Mouse (Mus musculus) left cerebral cortex, postnatal 36 days (tissue): ENCODE measurements around the gene Tjp2. TPM values are rescaled to one million over a fixed set of nuclear protein-coding genes. Genes with fewer than 3 reads are reported as not detected.

ENCODE experiments used
- DNase-seq, 2 experiments: peaks; one replicate each; pipeline ENCODE4 v3.0.0; 2021 to 2022; ENCODE audit warnings: low spot score in 2 of 2, mixed read lengths in 1 of 2
- intact Hi-C: fragments of 180-260 bp; cut with DNase I; formaldehyde crosslinking; loops from one replicate; pipeline ENCODE4 v1.15.1; 2025
- total RNA-seq, 2 experiments: library from RNA; stranded (reverse); gene quantifications; 2 replicates each; pipeline ENCODE4 v1.2.3; 2021

The Tjp2 gene
- total RNA-seq, 2 experiments from 2014 or later: 17.1 TPM

- no peak for DNase-seq
- intact Hi-C loops: no loop called here
These were observed 144.3 kb downstream of the Tjp2 start for GRCm38 (mm10) chr19:24080417-24081080.

GRCm38 (mm10) chr19:24077658-24078057 lies 147.2 kb downstream of the Tjp2 start:
- no peak for DNase-seq
- intact Hi-C loops: no loop called here

DNA sequence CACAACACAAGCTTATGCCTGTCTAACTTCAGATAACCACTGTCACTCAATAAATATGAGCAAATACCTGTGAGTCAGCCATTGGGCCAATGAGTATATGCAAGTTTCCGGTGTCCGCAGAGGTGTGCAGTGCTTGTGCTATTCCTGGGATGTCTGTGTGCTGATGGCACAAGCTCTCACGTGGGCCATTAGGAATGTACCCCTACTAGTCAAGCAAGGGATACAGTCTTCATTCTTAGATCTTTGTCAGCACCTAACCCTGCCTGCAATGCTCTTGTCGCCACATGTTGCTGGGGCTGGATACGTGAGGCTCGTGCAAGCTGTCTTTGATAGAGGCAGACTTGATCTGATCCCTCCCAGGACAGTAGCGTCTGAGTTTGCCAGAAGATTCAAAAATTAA lies 148.3 kb downstream of the Tjp2 start:
- intact Hi-C loops: no loop called here
- DNase-seq: no peak

DNA sequence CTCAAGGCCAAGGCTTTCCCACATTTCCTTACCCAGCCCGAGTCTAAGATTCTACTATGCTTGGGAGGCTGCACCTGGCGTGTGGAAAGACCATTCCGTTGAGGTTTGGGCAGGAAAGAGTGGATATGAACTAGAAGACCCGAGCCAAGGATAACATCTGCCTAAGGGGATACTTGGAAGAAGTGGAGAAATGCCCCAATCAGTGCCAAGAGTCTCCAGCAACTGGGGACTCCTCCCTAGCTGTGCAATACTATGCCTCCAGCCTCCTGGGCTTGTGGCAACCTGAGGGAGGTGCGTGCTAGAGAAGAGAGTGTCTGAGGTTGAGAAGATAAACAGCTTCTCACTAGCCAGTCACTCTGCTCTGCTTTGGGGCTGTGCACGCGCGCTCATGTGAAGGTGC lies 148.9 kb downstream of the Tjp2 start:
- no peak for DNase-seq
- intact Hi-C loops: no loop called here

DNA sequence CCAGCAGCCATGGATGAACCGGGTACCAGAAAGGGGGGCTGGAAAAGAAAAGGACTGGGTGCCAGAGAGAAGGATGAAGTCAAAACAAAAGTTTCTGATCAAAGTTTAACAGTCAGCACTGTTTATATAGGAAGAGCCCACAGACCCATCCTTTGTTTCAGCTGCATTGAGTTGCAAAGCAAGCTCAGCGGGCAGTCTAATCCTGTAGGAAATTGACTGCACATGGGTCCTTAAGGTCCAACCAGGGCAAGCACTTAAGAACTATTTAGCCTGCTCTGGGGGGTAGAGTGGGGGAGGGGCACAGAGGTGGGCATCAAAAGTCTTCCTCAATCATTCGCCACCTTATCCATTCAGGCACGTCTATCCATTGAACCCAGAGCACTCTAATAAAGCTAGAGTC lies 151.7 kb downstream of the Tjp2 start:
- DNase-seq: no peak
- intact Hi-C loops: no loop called here

DNA sequence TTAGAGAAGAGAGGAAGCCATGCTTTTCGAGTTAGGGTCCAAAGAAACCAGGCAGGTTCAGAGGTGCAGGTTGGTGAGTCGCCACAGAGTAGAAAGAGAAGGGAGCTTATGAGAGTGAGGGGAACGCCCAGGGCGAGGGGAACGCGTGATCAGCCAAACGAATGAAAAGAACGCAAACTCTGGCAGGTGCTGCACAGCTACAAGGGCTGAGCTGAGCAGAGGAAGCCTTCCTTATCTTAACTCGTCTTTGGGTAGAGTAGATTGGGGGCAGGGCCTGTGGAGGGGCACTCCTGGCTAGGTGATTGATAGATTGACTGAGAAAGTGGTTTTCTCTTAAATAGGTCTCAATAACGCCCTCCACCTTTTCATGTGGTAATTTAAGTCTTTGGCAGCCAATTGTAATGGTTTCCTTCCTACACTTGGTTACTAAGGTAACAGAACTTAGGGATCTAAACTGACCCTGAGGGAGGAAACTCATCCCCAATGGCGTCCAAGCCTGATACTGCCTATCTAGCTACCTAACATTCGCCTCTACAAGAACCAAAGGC lies 160.4 kb downstream of the Tjp2 start:
- intact Hi-C loops: no loop called here

GRCm38 (mm10) chr19:24063585-24063984 lies 161.2 kb downstream of the Tjp2 start:
- no peak for DNase-seq
- intact Hi-C loops: no loop called here

More for the DNA sequence above, 160.4 kb downstream of the Tjp2 start:
- no peak for DNase-seq

DNA sequence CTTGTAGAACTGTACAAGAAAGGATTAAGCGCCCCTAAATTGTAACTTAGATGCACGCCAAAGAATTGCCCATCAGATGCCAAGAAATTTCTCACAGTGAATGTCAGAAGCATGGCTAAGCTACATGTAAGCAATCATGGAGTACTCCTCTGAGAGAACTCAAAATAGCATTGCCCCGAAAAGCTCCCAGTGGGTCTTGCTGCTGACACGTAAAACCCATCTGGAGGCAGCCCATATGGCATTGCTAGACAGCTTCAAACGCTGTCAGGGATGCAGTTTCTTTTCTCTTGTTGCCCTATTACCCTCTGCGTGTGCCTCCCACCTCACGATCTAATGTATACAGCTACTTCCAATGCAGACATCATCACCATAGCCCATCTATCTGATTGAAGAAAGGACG lies 166.0 kb downstream of the Tjp2 start:
- DNase-seq: no peak
- intact Hi-C loops: no loop called here

- intact Hi-C loops: no loop called here
- no peak for DNase-seq
These were observed 166.8 kb downstream of the Tjp2 start for GRCm38 (mm10) chr19:24058021-24058420.

- no peak for DNase-seq
- intact Hi-C loops: no loop called here
These were observed 167.9 kb downstream of the Tjp2 start for GRCm38 (mm10) chr19:24056880-24057279.

- intact Hi-C loops: no loop called here
- no peak for DNase-seq
These were observed 169.9 kb downstream of the Tjp2 start for GRCm38 (mm10) chr19:24054904-24055303.

DNA sequence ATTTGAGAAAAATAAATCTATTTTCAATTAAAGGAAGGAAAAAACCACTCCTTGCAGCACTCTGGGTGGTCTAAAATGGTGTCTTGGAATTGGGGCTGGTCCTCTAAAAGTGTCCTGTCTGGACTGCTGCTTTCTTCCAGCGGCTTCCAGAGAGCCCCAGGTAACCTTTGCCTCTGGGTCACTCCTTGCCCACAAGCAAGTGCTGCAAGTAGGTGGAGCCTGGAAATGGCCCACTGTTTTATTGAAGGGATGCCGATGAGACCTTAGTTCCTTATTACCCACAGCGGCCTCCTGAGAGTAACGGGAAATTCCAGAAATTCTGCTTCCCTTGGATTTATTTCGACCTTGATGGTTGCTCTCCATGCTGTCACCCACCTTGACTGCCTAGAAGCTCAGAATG lies 170.6 kb downstream of the Tjp2 start:
- DNase-seq: no peak
- intact Hi-C loops: no loop called here

DNA sequence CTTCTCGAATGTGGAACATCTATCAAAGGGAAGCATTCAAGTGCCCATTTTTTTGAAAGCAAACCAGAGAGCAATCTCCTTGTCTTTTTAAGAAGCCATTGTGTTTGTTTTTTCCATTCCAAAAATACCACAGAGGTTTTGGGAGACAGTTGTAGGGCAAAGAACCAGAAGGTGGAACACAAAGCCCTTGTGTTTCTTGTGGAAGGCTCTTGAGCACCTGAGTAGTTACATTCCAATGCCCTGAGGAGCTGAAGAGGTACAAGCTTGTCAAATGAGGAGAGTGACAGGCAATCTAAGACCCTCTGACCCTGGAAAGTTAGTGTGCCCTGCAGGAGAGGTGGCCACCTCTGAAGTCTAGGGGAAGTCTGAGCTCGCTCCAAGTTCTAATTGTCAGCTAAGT lies 174.3 kb downstream of the Tjp2 start:
- DNase-seq: no peak
- intact Hi-C loops: no loop called here

GRCm38 (mm10) chr19:24049329-24049728 lies 175.5 kb downstream of the Tjp2 start:
- intact Hi-C loops: no loop called here
- DNase-seq: no peak

GRCm38 (mm10) chr19:24046395-24046993 lies 178.3 kb downstream of the Tjp2 start:
- no peak for DNase-seq
- intact Hi-C loops: no loop called here

Other genes starting within 250 kb of the Tjp2 start
- gene Fam189a2, start 194.0 kb downstream of the Tjp2 start, total RNA-seq: 10 to 100 TPM; 10.4 to 10.5 TPM
- 1 to 10 TPM; 6.7 to 7.3 TPM for gene Fxn, start 55.6 kb upstream of the Tjp2 start, total RNA-seq